Mouse (Mus musculus) erythroblast, embryonic 14.5 days (primary cell): Measurements from ENCODE around the gene Pttg1ip.

Experiments
- GATA1 ChIP-seq: IDR thresholded peaks from 2 replicates; pipeline ENCODE4 v1.6.1; 2012; ENCODE audit warnings: low read length, inconsistent platforms, mixed read lengths
- TAL1 ChIP-seq: IDR thresholded peaks from 3 replicates; pipeline ENCODE4 v1.6.1; 2012; ENCODE audit warnings: low read length, inconsistent platforms, mixed read lengths

DNA sequence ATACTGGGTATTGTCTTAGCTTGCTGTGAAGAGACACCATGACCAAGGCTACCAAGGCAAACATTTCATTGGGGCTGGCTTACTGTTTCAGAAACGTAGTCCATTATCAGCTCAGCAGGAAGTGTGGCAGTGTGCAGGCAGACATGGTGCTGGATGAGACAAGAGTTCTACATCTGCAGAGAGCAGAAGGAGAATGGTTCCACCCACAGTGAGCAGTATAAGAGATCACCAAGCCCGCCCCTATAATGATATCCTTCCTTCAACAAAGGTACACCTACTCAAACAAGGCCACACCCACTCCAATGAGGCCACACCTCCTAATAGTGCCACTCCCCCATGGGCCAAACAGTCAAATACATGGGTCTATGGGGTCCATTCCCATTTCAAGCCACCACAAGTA is 20.0 kb upstream of the Pttg1ip start:
- no peak for TF ChIP-seq TAL1
- no peak for TF ChIP-seq GATA1
